Mouse (Mus musculus) limb, embryonic 14.5 days (tissue): ENCODE data around the gene Dennd5b. TPM values are rescaled to one million over a fixed set of nuclear protein-coding genes. Genes with fewer than 3 reads are reported as not detected.
A peak's percentile ranks its signal among the peaks of the same experiment; 100 is the strongest.

Experiments
- ATAC-seq: fragments of 200-750 bp; cut with Nextera tagmentation; 2 replicates; pipeline ENCODE4 v1.8.0; 2017; ENCODE audit warnings: low read depth, moderate number of reproducible peaks, moderate TSS enrichment; ENCODE audit not compliant: low FRiP score
- DNase-seq: peaks from one replicate; pipeline ENCODE4 v3.0.0-alpha.2; 2015; ENCODE audit warnings: low spot score
- H3K27ac ChIP-seq: fragments of 300-500 bp; sonication (generic); replicated peaks from 2 replicates; pipeline ENCODE4 v1.5.1; 2014; ENCODE audit warnings: low read depth, mild to moderate bottlenecking, low read length, moderate library complexity, mixed read lengths
- H3K27me3 ChIP-seq: fragments of 300-500 bp; sonication (generic); 2 replicates; pipeline ENCODE4 v1.6.1; 2014; ENCODE audit warnings: low read length, mixed read lengths; ENCODE audit not compliant: control insufficient read depth, insufficient read depth
- H3K36me3 ChIP-seq: fragments of 300-500 bp; sonication (generic); 2 replicates; pipeline ENCODE4 v1.6.1; 2014; ENCODE audit warnings: mild to moderate bottlenecking, low read length, moderate library complexity, mixed read lengths; ENCODE audit not compliant: control insufficient read depth, insufficient read depth
- H3K4me1 ChIP-seq: fragments of 300-500 bp; sonication (generic); 2 replicates; pipeline ENCODE4 v1.6.1; 2014; ENCODE audit warnings: antibody characterized with exemption, low read length, mixed read lengths; ENCODE audit not compliant: control insufficient read depth, insufficient read depth
- H3K4me2 ChIP-seq: fragments of 300-500 bp; sonication (generic); replicated peaks from 2 replicates; pipeline ENCODE4 v1.6.1; 2014; ENCODE audit warnings: low read depth, mild to moderate bottlenecking, low read length, moderate library complexity; ENCODE audit not compliant: severe bottlenecking
- H3K4me3 ChIP-seq: fragments of 300-500 bp; sonication (generic); replicated peaks from 2 replicates; pipeline ENCODE4 v1.5.1; 2014; ENCODE audit warnings: low read length
- H3K9ac ChIP-seq: fragments of 300-500 bp; sonication (generic); 2 replicates; pipeline ENCODE4 v1.6.1; 2014; ENCODE audit warnings: mild to moderate bottlenecking, low read depth, low read length, moderate library complexity; ENCODE audit not compliant: severe bottlenecking
- H3K9me3 ChIP-seq: fragments of 300-500 bp; sonication (generic); 2 replicates; pipeline ENCODE4 v1.6.1; 2016; ENCODE audit warnings: low read length; ENCODE audit not compliant: control insufficient read depth
- POLR2A ChIP-seq: fragments of 200-500 bp; IDR thresholded peaks from 2 replicates; pipeline ENCODE4 v1.8.0; 2012; ENCODE audit warnings: inconsistent platforms, mild to moderate bottlenecking, moderate library complexity, borderline replicate concordance; ENCODE audit not compliant: insufficient read depth, insufficient read length; ENCODE audit errors: extremely low read depth
- WGBS: fragments of 180-500 bp; shearing (Covaris S2); extraction: QIAGEN DNeasy Blood & Tissue Kit; methylation state at CpG from one replicate; pipeline ENCODE4 v1.1.7; 2014; 5-methylcytosine and 5-hydroxymethylcytosine counted together
- polyA plus RNA-seq, 2 experiments: library from polyadenylated mRNA; depleted of rRNA in 1 of 2; stranded (reverse) in 1 of 2; unstranded in 1 of 2; fragments of >200 nt; fragmentation: Nextera tagmentation in 1 of 2; extraction: Ambion mirVana in 1 of 2; gene quantifications; 2 replicates each; pipeline versions ENCODE4 v1.2.1 to v1.2.3; 2012 to 2014

Dennd5b gene
- polyA plus RNA-seq, 2 experiments = 4.8 to 6.6 TPM

DNA sequence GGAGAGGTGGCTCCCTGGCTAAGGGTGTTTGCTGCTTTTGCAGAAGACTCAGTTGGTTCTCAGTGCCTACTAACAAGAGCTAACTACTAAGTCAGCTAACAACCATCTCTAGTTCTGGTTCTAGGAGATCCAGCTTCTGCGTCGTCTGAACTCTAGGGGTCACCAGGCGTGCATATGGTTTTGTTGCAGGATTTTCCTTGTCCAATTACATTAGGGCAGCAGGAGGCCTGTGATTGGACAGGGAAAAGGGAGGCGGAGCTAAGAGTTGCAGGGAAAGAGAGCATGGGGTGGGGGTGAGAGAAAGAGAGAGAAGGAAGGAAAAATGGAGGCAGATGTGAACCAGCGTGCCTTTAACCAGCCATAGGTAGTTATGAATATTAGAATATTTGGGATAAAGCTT is 83.0 kb downstream of the Dennd5b start:
- DNase-seq (no peak), ATAC-seq (no peak)
- no peak overlapping the region for H3K4me3 ChIP-seq
- H3K36me3 ChIP-seq = peaks cover 32% of the 10 kb centered on the region
- no peaks in the 10 kb centered on the region for H3K9me3 ChIP-seq
- no peak overlapping the region for H3K9ac ChIP-seq
- no peak overlapping the region for H3K4me2 ChIP-seq
- no peaks in the 10 kb centered on the region for H3K27me3 ChIP-seq
- no peak overlapping the region for H3K27ac ChIP-seq
- H3K4me1 ChIP-seq = no peaks in the 10 kb centered on the region
- no peak for TF ChIP-seq POLR2A
- 81% methylated on average over 5 of the region's 5 CpGs for WGBS

DNA sequence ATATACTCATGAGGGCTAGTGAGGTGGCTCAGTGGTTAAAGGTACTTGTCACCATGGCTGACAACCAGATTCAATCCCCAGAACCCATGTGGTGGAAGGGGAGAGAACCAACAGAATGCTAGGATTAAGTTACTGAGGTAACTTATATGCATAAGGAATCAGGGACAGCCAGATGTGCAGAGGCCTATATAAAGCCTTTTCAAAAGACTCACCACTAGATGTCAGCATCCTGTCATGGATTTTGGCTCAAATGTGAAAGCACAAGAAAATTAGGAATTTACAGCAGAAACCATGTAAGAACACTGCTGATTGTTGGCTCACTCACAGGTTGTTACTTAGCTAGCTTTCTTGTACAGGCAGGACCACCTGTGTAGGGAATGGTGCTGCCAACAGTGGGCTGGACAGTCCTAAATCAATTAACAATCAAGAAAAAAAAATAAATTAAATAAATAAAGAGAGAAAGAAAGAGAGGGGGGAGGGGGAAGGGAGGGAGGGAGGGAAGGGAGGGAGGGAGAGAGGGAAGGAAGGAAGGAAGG is 90.6 kb downstream of the Dennd5b start:
- no peak overlapping the region for H3K4me3 ChIP-seq
- no peak overlapping the region for H3K4me2 ChIP-seq
- no peak overlapping the region for H3K9ac ChIP-seq
- H3K27me3 ChIP-seq = no peaks in the 10 kb centered on the region
- H3K27ac ChIP-seq = no peak overlapping the region
- no peak for ATAC-seq
- H3K36me3 ChIP-seq = peaks cover 39% of the 10 kb centered on the region
- H3K9me3 ChIP-seq = no peaks in the 10 kb centered on the region
- DNase-seq = peak; percentile 74
- no peaks in the 10 kb centered on the region for H3K4me1 ChIP-seq
- no peak for TF ChIP-seq POLR2A

DNA sequence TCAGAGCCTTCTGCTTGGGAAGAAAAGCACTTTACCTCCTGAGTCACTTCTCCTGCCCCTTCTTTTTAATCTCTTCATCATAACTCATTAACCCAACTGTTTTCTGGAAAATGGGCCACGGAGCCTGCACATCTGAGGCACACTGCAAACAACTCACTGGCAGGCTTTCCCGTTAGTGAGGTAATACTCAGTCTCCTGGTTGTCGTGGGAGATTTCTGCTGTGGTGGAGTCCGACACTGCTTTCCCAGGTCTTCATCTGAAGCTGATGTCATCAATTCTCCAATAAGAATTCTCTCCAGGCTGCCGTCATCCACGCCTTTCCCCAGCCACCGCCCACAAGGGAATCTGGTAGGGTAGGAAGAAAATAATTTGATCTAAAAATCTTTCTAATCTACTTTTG is 96.5 kb downstream of the Dennd5b start:
- no peak for TF ChIP-seq POLR2A
- Histone ChIP-seq H3K36me3 (peaks cover 46% of the 10 kb centered on the region), H3K4me1 (no peaks in the 10 kb centered on the region), H3K4me3 (no peak overlapping the region), H3K27me3 (no peaks in the 10 kb centered on the region), H3K9ac (no peak overlapping the region), H3K27ac (no peak overlapping the region), H3K4me2 (no peak overlapping the region), H3K9me3 (no peaks in the 10 kb centered on the region)
- WGBS = 87% methylated on average over 7 of the region's 7 CpGs
- ATAC-seq = no peak
- DNase-seq = no peak

DNA sequence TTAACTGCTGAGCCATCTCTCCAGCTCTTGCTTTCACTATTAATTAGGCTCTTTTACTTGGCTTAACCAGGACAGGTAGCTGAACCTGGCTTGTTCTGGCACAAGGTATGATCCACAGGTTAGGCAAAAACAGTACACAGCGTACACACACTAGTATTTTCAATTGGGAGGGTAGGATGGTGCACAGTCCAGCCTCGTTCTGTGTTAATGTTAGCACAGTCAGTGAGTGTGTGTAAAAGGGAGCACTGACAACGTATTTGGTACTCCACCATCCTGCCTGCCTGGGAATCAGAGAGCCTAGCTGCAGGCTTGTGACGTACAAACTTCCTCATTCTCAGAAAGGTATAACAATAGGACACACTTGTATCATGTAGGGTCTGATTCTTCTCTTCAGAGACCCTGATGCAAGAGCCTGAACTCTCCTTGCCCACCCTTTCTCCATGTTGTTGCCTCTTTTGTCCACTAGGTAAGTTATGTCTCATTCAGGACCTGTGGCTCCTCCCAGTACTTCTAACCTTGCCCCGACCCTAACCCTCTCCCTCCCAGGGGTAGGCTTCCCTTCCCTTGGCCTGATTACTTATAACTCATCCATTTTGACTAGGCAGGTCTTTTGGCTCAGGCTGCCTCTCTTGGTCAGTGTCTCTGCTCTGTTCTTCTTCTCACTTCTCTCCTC is 107.0 kb downstream of the Dennd5b start:
- DNase-seq = no peak
- Histone ChIP-seq H3K4me1 (0 out of 2 replicates have a peak, but pooled peaks cover 4% of the 10 kb centered on the region), H3K9me3 (no peaks in the 10 kb centered on the region), H3K4me3 (no peak overlapping the region), H3K36me3 (peaks cover 16% of the 10 kb centered on the region), H3K4me2 (no peak overlapping the region), H3K27me3 (no peaks in the 10 kb centered on the region), H3K9ac (no peak overlapping the region), H3K27ac (no peak overlapping the region)
- no peak for TF ChIP-seq POLR2A
- 74% methylated on average over 5 of the region's 5 CpGs for WGBS
- no peak for ATAC-seq

DNA sequence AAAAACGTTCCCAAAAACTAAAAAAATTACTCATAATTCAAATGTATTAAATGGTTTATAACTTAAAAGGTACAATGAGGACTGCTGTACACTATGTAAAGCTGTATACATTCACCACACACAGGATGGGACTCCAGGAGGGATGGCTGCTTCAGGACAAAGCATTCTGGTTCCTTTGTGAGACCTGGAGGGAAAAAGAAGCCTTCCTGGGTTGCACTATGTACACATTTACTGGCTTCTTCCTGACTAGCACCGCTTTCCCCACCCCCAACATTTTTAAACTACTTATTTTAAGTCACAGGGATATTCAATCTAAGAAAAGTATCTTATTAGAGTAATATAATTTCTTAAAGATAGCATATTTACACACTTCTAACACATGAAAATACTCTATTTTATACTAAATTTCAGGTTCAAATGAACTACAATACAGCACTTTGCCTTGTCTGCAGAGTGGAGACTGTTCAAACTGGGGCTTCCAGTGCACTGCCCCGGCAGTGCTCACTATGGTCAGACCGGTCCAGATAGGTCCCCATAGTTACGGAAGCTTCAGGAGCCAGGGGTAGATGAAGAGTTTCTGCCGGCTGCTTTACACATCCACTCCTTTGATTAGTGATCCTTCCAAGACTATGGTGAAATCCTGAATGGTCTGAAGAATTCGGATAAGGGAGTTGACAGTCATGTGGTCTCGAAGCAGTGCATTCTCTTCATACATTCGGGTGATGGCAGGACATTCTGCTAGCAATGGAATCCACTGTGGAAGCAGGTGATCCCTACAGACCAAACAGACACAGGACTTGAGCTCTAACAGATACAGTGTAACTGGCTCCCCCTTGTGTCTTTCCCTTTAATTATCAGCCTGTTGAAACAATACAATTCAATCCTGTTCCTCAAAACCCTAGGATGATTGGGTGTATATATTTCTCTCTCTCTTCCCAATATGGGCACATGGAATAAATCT is 108.1 kb downstream of the Dennd5b start:
- ATAC-seq = no peak; the same call in 1 of the 2 replicates

More for the DNA sequence above, 108.1 kb downstream of the Dennd5b start:
- no peaks in the 10 kb centered on the region for H3K27me3 ChIP-seq
- H3K9me3 ChIP-seq = no peaks in the 10 kb centered on the region
- no peak overlapping the region for H3K4me2 ChIP-seq
- DNase-seq = peak; percentile 66
- no peak overlapping the region for H3K27ac ChIP-seq
- H3K4me3 ChIP-seq = no peak overlapping the region
- H3K9ac ChIP-seq = no peak overlapping the region
- H3K4me1 ChIP-seq = 0 out of 2 replicates have a peak, but pooled peaks cover 4% of the 10 kb centered on the region
- WGBS = 38% methylated on average over 9 of the region's 9 CpGs
- TF ChIP-seq POLR2A = no peak
- peaks cover 13% of the 10 kb centered on the region for H3K36me3 ChIP-seq
